Mouse (Mus musculus): Measurements from ENCODE around the gene Vmn1r231.
A peak's percentile ranks its signal among the peaks of the same experiment; 100 is the strongest.

The Vmn1r231 gene

GRCm38 (mm10) chr17:20904991-20905390 is at the start of gene Vmn1r231:
TSS of gene Vmn1r231 (minus strand) at chr17:20905091.
- DNase-seq (ENCODE audit: low spot score), result no peak

GRCm38 (mm10) chr17:20946636-20947035 is 41.7 kb upstream of the Vmn1r231 start:
- DNase-seq (ENCODE audit: low spot score), result no peak

GRCm38 (mm10) chr17:20946026-20946565 is 41.2 kb upstream of the Vmn1r231 start:
- no peak for DNase-seq (ENCODE audit: low spot score)

- DNase-seq (ENCODE audit: low spot score), result peak; percentile 97
Measured at GRCm38 (mm10) chr17:20944985-20945891, 40.3 kb upstream of the Vmn1r231 start, which contains the start of gene Ppp2r1a. TSS of gene Ppp2r1a (plus strand) at chr17:20945311.

- no peak for DNase-seq (ENCODE audit: low spot score)
Measured at GRCm38 (mm10) chr17:20944226-20944625, 39.3 kb upstream of the Vmn1r231 start.

GRCm38 (mm10) chr17:20919614-20920013 is 14.7 kb upstream of the Vmn1r231 start, which contains the start of gene Vmn1r232:
TSS of gene Vmn1r232 (minus strand) at chr17:20919714.
- no peak for DNase-seq (ENCODE audit: low spot score)

GRCm38 (mm10) chr17:20840144-20840543 is 64.7 kb downstream of the Vmn1r231 start, which contains the start of gene Vmn1r230:
TSS of gene Vmn1r230 (plus strand) at chr17:20840444.
- no peak for DNase-seq (ENCODE audit: low spot score)

Data from testis, postnatal 10 days (tissue).